Mouse (Mus musculus) lung, postnatal 0 days (tissue): ENCODE measurements around the gene Dhrs13.

Experiments
- CTCF ChIP-seq: IDR thresholded peaks from 2 replicates; pipeline ENCODE4 v1.5.1; 2016; ENCODE audit warnings: antibody characterized with exemption, mild to moderate bottlenecking
- EP300 ChIP-seq: IDR thresholded peaks from 2 replicates; pipeline ENCODE4 v1.6.1; 2016; ENCODE audit warnings: antibody characterized with exemption, mild to moderate bottlenecking, control low read depth

- no peak for TF ChIP-seq CTCF
- TF ChIP-seq EP300, result no peak
Observed at GRCm38 (mm10) chr11:78053078-78053477, 21.0 kb downstream of the Dhrs13 start.
